Mouse (Mus musculus): Measurements from ENCODE around the gene Disp2. TPM values are rescaled to one million over a fixed set of nuclear protein-coding genes. Genes with fewer than 3 reads are reported as not detected.

Gene Disp2
- polyA plus RNA-seq, 1 experiment from 2014 or later: 2.5 TPM

DNA sequence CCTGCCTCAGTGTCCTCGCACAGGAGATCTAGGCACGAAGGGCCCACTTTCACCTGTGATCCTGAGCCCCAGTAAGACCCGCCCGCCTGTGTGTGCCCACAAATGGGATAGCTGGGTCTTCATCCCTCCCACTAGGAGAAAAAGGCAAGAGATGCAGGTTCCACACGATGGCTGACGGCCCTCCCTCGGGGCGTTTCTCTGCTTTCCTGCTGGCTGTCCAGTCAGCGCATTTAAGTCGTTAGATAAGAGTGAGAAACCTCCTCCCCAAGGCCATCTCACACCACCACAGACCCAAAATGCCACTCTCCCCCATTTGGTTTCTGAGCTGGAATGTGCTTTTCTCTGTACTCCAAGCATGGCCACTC, 16.8 kb upstream of the Disp2 start:
- no peaks in the 10 kb centered on the region for H3K27me3 ChIP-seq (replicated peaks; ENCODE audit: control insufficient read depth, insufficient read depth, low read length)
- H3K4me3 ChIP-seq (ENCODE audit: low read depth, low read length): peak overlapping the region; percentile 11
- TF ChIP-seq CTCF (IDR thresholded peaks at IDR 0.05; ENCODE audit: low read depth): no peak
- peak overlapping the region; percentile 70 for H3K27ac ChIP-seq (ENCODE audit: low read depth, low read length)
- no peaks in the 10 kb centered on the region for H3K9me3 ChIP-seq (ENCODE audit: control insufficient read depth)
- H3K4me2 ChIP-seq (replicated peaks; ENCODE audit: low read depth): peak overlapping the region; percentile 55
- no peaks in the 10 kb centered on the region for H3K36me3 ChIP-seq (ENCODE audit: control insufficient read depth, insufficient read depth)
- H3K4me1 ChIP-seq (replicated peaks; ENCODE audit: control insufficient read depth, insufficient read depth, low read length): peaks cover 23% of the 10 kb centered on the region; the same call in 1 of the 2 replicates
- WGBS: 10% methylated on average over 10 of the region's 10 CpGs
- no peak overlapping the region for H3K9ac ChIP-seq (ENCODE audit: low read depth, low read length)
- ATAC-seq: no peak

DNA sequence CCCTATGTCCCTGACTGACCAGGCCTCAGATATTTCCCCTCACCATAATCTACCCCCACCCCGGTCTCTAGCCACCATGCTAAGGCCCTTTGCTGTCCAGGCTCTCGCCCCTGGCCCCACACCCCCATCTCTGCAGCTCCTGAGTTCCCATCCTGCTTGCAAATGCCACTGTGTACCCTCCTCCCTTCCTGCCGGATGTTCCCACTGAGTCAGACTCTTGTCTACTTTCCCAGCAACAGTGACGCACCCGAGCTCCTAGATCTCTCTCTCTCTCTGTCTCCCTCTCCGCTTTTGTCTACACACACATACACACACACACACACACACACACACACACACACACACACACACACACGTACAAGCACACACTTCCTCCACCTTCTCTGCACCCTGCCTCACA, 16.1 kb upstream of the Disp2 start:
- no peaks in the 10 kb centered on the region for H3K36me3 ChIP-seq (ENCODE audit: control insufficient read depth, insufficient read depth)
- no peaks in the 10 kb centered on the region for H3K9me3 ChIP-seq (ENCODE audit: control insufficient read depth)
- H3K4me3 ChIP-seq (ENCODE audit: low read depth, low read length): no peak overlapping the region
- ATAC-seq: no peak
- no peak overlapping the region for H3K4me2 ChIP-seq (replicated peaks; ENCODE audit: low read depth)
- H3K27me3 ChIP-seq (replicated peaks; ENCODE audit: control insufficient read depth, insufficient read depth, low read length): no peaks in the 10 kb centered on the region
- peaks cover 23% of the 10 kb centered on the region; the same call in 1 of the 2 replicates for H3K4me1 ChIP-seq (replicated peaks; ENCODE audit: control insufficient read depth, insufficient read depth, low read length)
- no peak overlapping the region for H3K9ac ChIP-seq (ENCODE audit: low read depth, low read length)
- TF ChIP-seq CTCF (IDR thresholded peaks at IDR 0.05; ENCODE audit: low read depth): no peak
- WGBS: 66% methylated on average over 7 of the region's 7 CpGs
- peak overlapping the region; percentile 70; the same call in 1 of the 2 replicates for H3K27ac ChIP-seq (ENCODE audit: low read depth, low read length)

DNA sequence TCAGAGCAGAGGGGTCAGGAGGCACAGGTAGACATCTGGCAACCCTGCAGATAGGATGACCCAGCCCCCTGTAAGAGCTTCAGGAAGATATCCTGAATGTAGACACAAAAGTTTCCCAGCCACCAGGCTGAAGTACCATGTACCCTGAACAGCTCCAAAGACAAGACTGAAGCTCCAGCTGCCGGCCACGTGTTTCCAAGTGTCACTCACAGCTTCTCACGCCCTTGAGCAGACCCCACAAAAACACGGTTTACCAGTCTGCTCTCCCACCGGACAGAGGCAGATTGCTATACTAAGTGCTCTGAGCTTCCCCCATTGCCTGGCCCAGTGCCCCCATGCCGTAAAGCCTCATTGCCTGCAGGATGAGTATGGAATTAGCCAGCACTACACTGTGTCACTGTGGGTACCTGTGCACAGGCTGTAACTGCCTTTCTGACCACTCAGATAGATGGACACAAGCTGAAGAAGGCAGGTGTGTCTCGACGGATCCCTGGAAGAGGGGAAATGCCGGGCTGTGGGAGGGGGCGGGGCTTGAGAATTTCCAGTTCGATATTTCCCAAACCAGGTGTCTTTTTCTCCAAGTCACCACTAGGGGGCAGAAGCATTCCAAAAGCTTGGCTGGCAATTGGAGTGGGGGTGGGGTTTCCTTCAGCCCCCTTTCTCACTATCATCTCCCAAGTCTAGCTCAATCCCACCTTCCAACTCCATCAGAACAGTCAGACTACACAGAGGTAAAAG, 15.3 kb upstream of the Disp2 start:
- WGBS: 28% methylated on average over 11 of the region's 11 CpGs
- Histone ChIP-seq H3K4me2 (replicated peaks; ENCODE audit: low read depth) (no peak overlapping the region), H3K9me3 (ENCODE audit: control insufficient read depth) (no peaks in the 10 kb centered on the region), H3K4me1 (replicated peaks; ENCODE audit: control insufficient read depth, insufficient read depth, low read length) (peaks cover 22% of the 10 kb centered on the region; the same call in 1 of the 2 replicates), H3K27ac (ENCODE audit: low read depth, low read length) (no peak overlapping the region), H3K36me3 (ENCODE audit: control insufficient read depth, insufficient read depth) (no peaks in the 10 kb centered on the region), H3K4me3 (ENCODE audit: low read depth, low read length) (no peak overlapping the region), H3K27me3 (replicated peaks; ENCODE audit: control insufficient read depth, insufficient read depth, low read length) (no peaks in the 10 kb centered on the region), H3K9ac (ENCODE audit: low read depth, low read length) (no peak overlapping the region)
- TF ChIP-seq CTCF (IDR thresholded peaks at IDR 0.05; ENCODE audit: low read depth): peak; percentile 78
- no peak for ATAC-seq

DNA sequence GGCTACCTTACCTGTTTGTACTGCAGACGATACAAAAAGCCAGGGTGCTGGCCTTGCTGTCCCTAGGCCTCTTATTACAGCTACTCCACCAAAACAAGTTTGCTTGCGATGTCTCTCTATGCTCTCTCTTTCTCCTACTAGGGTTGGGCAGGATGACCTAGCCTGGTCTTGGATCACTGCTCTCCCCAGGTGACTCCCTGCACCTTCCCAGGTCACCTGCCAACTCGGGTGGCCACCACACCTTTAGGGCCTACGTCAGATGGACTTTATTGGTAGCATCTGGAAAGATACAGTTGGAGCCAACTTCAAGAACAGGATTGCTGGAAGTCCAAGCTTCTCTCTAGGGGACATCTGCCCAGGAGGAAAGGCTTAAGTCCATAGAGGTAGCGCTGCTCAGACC, 14.6 kb upstream of the Disp2 start:
- Histone ChIP-seq H3K4me2 (replicated peaks; ENCODE audit: low read depth) (no peak overlapping the region), H3K4me3 (ENCODE audit: low read depth, low read length) (no peak overlapping the region), H3K36me3 (ENCODE audit: control insufficient read depth, insufficient read depth) (no peaks in the 10 kb centered on the region), H3K9me3 (ENCODE audit: control insufficient read depth) (no peaks in the 10 kb centered on the region), H3K27ac (ENCODE audit: low read depth, low read length) (no peak overlapping the region), H3K27me3 (replicated peaks; ENCODE audit: control insufficient read depth, insufficient read depth, low read length) (no peaks in the 10 kb centered on the region), H3K4me1 (replicated peaks; ENCODE audit: control insufficient read depth, insufficient read depth, low read length) (peaks cover 19% of the 10 kb centered on the region; the same call in 1 of the 2 replicates), H3K9ac (ENCODE audit: low read depth, low read length) (no peak overlapping the region)
- no peak for ATAC-seq
- TF ChIP-seq CTCF (IDR thresholded peaks at IDR 0.05; ENCODE audit: low read depth): no peak
- WGBS: 82% methylated on average over 5 of the region's 5 CpGs

DNA sequence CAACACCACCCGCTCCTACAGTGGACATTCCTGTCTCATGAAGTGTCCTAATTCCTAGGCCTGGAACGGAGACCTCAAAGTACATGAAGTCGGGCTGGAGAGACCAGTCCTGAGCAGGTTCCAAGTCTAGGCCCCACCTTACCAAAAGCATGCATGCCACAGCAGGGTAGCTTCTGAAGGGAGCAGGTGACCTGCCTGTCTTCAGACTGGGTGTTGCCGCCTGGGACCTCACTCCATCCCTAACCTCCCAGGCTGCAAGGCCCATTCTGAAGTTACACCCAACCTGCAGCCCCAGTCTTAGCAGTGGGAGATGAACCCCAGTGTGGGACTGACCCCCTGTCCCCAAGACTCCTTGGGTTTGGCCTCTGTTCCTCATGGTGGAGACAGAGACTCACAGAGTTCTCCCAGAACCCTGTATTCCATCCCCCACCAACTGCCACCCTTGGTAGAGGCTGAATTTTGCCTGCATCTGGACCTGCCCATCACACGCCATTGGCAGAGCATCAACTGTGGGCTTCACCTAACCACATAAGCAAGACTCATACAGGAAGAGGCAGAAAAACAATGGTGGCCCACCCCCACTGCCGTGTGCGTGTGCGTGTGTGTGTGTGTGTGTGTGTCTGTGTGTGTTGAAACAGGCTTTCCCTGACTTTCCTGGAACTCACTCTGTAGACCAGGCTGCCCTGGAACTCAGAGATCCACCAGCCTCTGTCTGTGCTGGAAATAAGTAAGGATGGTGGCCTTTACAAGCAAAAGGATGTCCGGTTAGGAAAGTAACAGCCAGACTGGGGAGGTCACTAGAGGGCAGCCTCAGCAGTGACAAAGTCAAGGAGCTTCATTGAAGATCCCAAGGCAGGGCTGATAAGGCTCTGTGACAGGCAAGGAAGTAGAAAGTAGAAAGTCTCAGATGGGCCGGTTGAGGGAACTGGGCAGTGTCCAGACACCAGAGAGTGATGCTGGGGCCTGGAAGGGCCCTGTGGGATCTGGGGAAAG, 13.2 kb upstream of the Disp2 start:
- Histone ChIP-seq H3K27ac (ENCODE audit: low read depth, low read length) (no peak overlapping the region), H3K9me3 (ENCODE audit: control insufficient read depth) (no peaks in the 10 kb centered on the region), H3K27me3 (replicated peaks; ENCODE audit: control insufficient read depth, insufficient read depth, low read length) (no peaks in the 10 kb centered on the region), H3K36me3 (ENCODE audit: control insufficient read depth, insufficient read depth) (no peaks in the 10 kb centered on the region), H3K9ac (ENCODE audit: low read depth, low read length) (no peak overlapping the region), H3K4me3 (ENCODE audit: low read depth, low read length) (no peak overlapping the region), H3K4me1 (replicated peaks; ENCODE audit: control insufficient read depth, insufficient read depth, low read length) (peaks cover 16% of the 10 kb centered on the region; the same call in 1 of the 2 replicates), H3K4me2 (replicated peaks; ENCODE audit: low read depth) (no peak overlapping the region)
- TF ChIP-seq CTCF (IDR thresholded peaks at IDR 0.05; ENCODE audit: low read depth): peak; percentile 55
- 71% methylated on average over 10 of the region's 10 CpGs for WGBS
- no peak for ATAC-seq

Data from intestine, postnatal 0 days (tissue).